Mouse (Mus musculus) hindbrain, postnatal 0 days (tissue): ENCODE results near the gene Spcs3. TPM values are rescaled to one million over a fixed set of nuclear protein-coding genes. Genes with fewer than 3 reads are reported as not detected.

Experiments used
- ATAC-seq: fragments of 200-750 bp; cut with Nextera tagmentation; 2 replicates; pipeline ENCODE4 v1.8.0; 2017; ENCODE audit warnings: mild to moderate bottlenecking, moderate TSS enrichment, moderate library complexity
- DNase-seq: peaks from one replicate; pipeline ENCODE4 v3.0.0-alpha.2; 2015; ENCODE audit warnings: low spot score
- H3K27ac ChIP-seq: fragments of 300-500 bp; sonication (generic); 2 replicates; pipeline ENCODE4 v1.5.1; 2014; ENCODE audit warnings: mild to moderate bottlenecking
- H3K27me3 ChIP-seq: fragments of 300-500 bp; sonication (generic); 2 replicates; pipeline ENCODE4 v1.6.1; 2014; ENCODE audit warnings: low read length, mixed read lengths; ENCODE audit not compliant: insufficient read depth
- H3K36me3 ChIP-seq: fragments of 300-500 bp; sonication (generic); 2 replicates; pipeline ENCODE4 v1.6.1; 2014; ENCODE audit warnings: low read length, mixed read lengths; ENCODE audit not compliant: insufficient read depth
- H3K4me1 ChIP-seq: fragments of 300-500 bp; sonication (generic); 2 replicates; pipeline ENCODE4 v1.6.1; 2014; ENCODE audit warnings: antibody characterized with exemption, low read length, mixed read lengths; ENCODE audit not compliant: insufficient read depth
- H3K4me2 ChIP-seq: fragments of 300-500 bp; sonication (generic); 2 replicates; pipeline ENCODE4 v1.6.1; 2014; ENCODE audit warnings: low read depth, mild to moderate bottlenecking, low read length, moderate library complexity, mixed read lengths
- H3K4me3 ChIP-seq: fragments of 300-500 bp; sonication (generic); 2 replicates; pipeline ENCODE4 v1.5.1; 2014; ENCODE audit warnings: low read length
- H3K9ac ChIP-seq: fragments of 300-500 bp; sonication (generic); replicated peaks from 2 replicates; pipeline ENCODE4 v1.6.1; 2014; ENCODE audit warnings: mild to moderate bottlenecking, low read length, moderate library complexity, mixed read lengths
- H3K9me3 ChIP-seq: fragments of 300-500 bp; sonication (generic); 2 replicates; pipeline ENCODE4 v1.6.1; 2016; ENCODE audit warnings: low read length, mixed read lengths
- CTCF ChIP-seq: IDR thresholded peaks from 2 replicates; pipeline ENCODE4 v1.5.1; 2016; ENCODE audit warnings: antibody characterized with exemption, control low read depth, low read depth
- whole genome bisulfite sequencing: fragments of 180-500 bp; shearing (Covaris S2); extraction: QIAGEN DNeasy Blood & Tissue Kit; methylation state at CpG from one replicate; pipeline ENCODE4 v1.1.7; 2014; 5-methylcytosine and 5-hydroxymethylcytosine counted together
- polyA plus RNA-seq: library from polyadenylated mRNA; unstranded; fragments of >200 nt; fragmentation: Nextera tagmentation; extraction: Ambion mirVana; gene quantifications from 2 replicates; pipeline ENCODE4 v1.2.1, GENCODE M21; 2015
- total RNA-seq: library from RNA; depleted of rRNA; stranded (reverse); fragments of >200 nt; gene quantifications from 2 replicates; pipeline ENCODE4 v1.2.3, GENCODE M21; 2014; rRNA removed

Spcs3 gene
- total RNA-seq (28.9 and 29.6 TPM in 2 replicates), polyA plus RNA-seq (37.5 and 40.7 TPM in 2 replicates)

- peak within 1 kb of the TSS; percentile 98 for H3K4me3 ChIP-seq
- H3K27ac ChIP-seq = peak within 1 kb of the TSS; percentile 94
- ATAC-seq (peak; percentile 97), DNase-seq (peak; percentile 99)
- TF ChIP-seq CTCF = no peak
- no peaks in the 10 kb centered on the region for H3K9me3 ChIP-seq
- H3K9ac ChIP-seq = peak within 1 kb of the TSS; percentile 91
- under 1% methylated on average over 67 of the region's 89 CpGs for WGBS
- peaks cover 16% of the 10 kb centered on the region; the same call in 1 of the 2 replicates for H3K4me1 ChIP-seq
- no peaks in the 10 kb centered on the region for H3K36me3 ChIP-seq
- no peaks in the 10 kb centered on the region for H3K27me3 ChIP-seq
- peak within 1 kb of the TSS; percentile 81 for H3K4me2 ChIP-seq
Observed at GRCm38 (mm10) chr8:54529382-54530296, at the start of gene Spcs3, which contains the start of gene Asb5. TSS of gene Spcs3 (minus strand) at chr8:54529998. TSS of gene Asb5 (plus strand) at chr8:54529580.

- Histone ChIP-seq H3K9ac (no peak overlapping the region), H3K36me3 (no peaks in the 10 kb centered on the region), H3K9me3 (no peaks in the 10 kb centered on the region), H3K27me3 (no peaks in the 10 kb centered on the region), H3K4me3 (no peak overlapping the region), H3K4me1 (no peaks in the 10 kb centered on the region; the same call in 1 of the 2 replicates), H3K4me2 (no peak overlapping the region), H3K27ac (no peak overlapping the region)
- ATAC-seq (no peak), DNase-seq (no peak)
- 68% methylated on average over 15 of the region's 15 CpGs for WGBS
- no peak for TF ChIP-seq CTCF
Observed at GRCm38 (mm10) chr8:54570618-54571609, 41.1 kb upstream of the Spcs3 start.

- Histone ChIP-seq H3K4me3 (no peak overlapping the region), H3K36me3 (no peaks in the 10 kb centered on the region), H3K4me2 (no peak overlapping the region), H3K27ac (no peak overlapping the region), H3K9me3 (no peaks in the 10 kb centered on the region), H3K27me3 (no peaks in the 10 kb centered on the region), H3K4me1 (no peaks in the 10 kb centered on the region; the same call in 1 of the 2 replicates), H3K9ac (no peak overlapping the region)
- TF ChIP-seq CTCF = no peak
- 34% methylated on average over 2 of the region's 2 CpGs for WGBS
- peak; percentile 4 for DNase-seq
- ATAC-seq = no peak
Observed at GRCm38 (mm10) chr8:54567168-54567567, 37.4 kb upstream of the Spcs3 start.

- no peak overlapping the region for H3K9ac ChIP-seq
- H3K4me2 ChIP-seq = no peak overlapping the region
- H3K27me3 ChIP-seq = no peaks in the 10 kb centered on the region
- H3K4me3 ChIP-seq = no peak overlapping the region
- ATAC-seq (no peak), DNase-seq (no peak)
- H3K27ac ChIP-seq = no peak overlapping the region
- TF ChIP-seq CTCF = no peak
- H3K9me3 ChIP-seq = no peaks in the 10 kb centered on the region
- H3K36me3 ChIP-seq = no peaks in the 10 kb centered on the region
- H3K4me1 ChIP-seq = no peaks in the 10 kb centered on the region; the same call in 1 of the 2 replicates
- 87% methylated on average over 7 of the region's 7 CpGs for WGBS
Observed at GRCm38 (mm10) chr8:54565603-54566260, 35.9 kb upstream of the Spcs3 start.

- H3K27ac ChIP-seq = no peak overlapping the region
- H3K9me3 ChIP-seq = no peaks in the 10 kb centered on the region
- no peaks in the 10 kb centered on the region for H3K4me1 ChIP-seq
- ATAC-seq (no peak), DNase-seq (no peak)
- TF ChIP-seq CTCF = no peak
- no peak overlapping the region for H3K9ac ChIP-seq
- H3K4me2 ChIP-seq = no peak overlapping the region
- no peaks in the 10 kb centered on the region for H3K27me3 ChIP-seq
- 89% methylated on average over 1 of the region's 1 CpGs for WGBS
- H3K4me3 ChIP-seq = no peak overlapping the region
- no peaks in the 10 kb centered on the region for H3K36me3 ChIP-seq
Observed at GRCm38 (mm10) chr8:54565181-54565580, 35.4 kb upstream of the Spcs3 start.

- no peak overlapping the region for H3K4me2 ChIP-seq
- no peak overlapping the region for H3K4me3 ChIP-seq
- H3K9ac ChIP-seq = no peak overlapping the region
- ATAC-seq (no peak), DNase-seq (no peak)
- no peaks in the 10 kb centered on the region for H3K4me1 ChIP-seq
- H3K36me3 ChIP-seq = no peaks in the 10 kb centered on the region
- H3K27ac ChIP-seq = no peak overlapping the region
- no peaks in the 10 kb centered on the region for H3K9me3 ChIP-seq
- 69% methylated on average over 4 of the region's 4 CpGs for whole genome bisulfite sequencing
- no peaks in the 10 kb centered on the region for H3K27me3 ChIP-seq
- no peak for TF ChIP-seq CTCF
Observed at GRCm38 (mm10) chr8:54562137-54562536, 32.3 kb upstream of the Spcs3 start.
